Mouse (Mus musculus) forebrain, embryonic 11.5 days (tissue): ENCODE data around the gene Kcna4. TPM values are rescaled to one million over a fixed set of nuclear protein-coding genes. Genes with fewer than 3 reads are reported as not detected.

Source experiments
- ATAC-seq: fragments of 200-750 bp; cut with Nextera tagmentation; replicated peaks from 2 replicates; pipeline ENCODE4 v1.8.0; 2017; ENCODE audit warnings: moderate TSS enrichment; ENCODE audit not compliant: low FRiP score
- DNase-seq: peaks from one replicate; pipeline ENCODE4 v3.0.0-alpha.2; 2017; ENCODE audit warnings: low spot score
- H3K27ac ChIP-seq: fragments of 300-500 bp; sonication (generic); 2 replicates; pipeline ENCODE4 v1.5.1; 2014; ENCODE audit warnings: low read depth, low read length
- H3K27me3 ChIP-seq: fragments of 300-500 bp; sonication (generic); 2 replicates; pipeline ENCODE4 v1.6.1; 2014; ENCODE audit warnings: mild to moderate bottlenecking, low read length, mixed read lengths; ENCODE audit not compliant: control insufficient read depth, insufficient read depth
- H3K36me3 ChIP-seq: fragments of 300-500 bp; sonication (generic); 2 replicates; pipeline ENCODE4 v1.6.1; 2014; ENCODE audit warnings: mild to moderate bottlenecking, low read length, moderate library complexity, mixed read lengths; ENCODE audit not compliant: control insufficient read depth, insufficient read depth
- H3K4me1 ChIP-seq: fragments of 300-500 bp; sonication (generic); replicated peaks from 2 replicates; pipeline ENCODE4 v1.6.1; 2014; ENCODE audit warnings: low read length, mixed read lengths; ENCODE audit not compliant: control insufficient read depth, insufficient read depth
- H3K4me2 ChIP-seq: fragments of 300-500 bp; sonication (generic); 2 replicates; pipeline ENCODE4 v1.6.1; 2014; ENCODE audit warnings: low read depth, mild to moderate bottlenecking, low read length, moderate library complexity, mixed read lengths; ENCODE audit not compliant: severe bottlenecking
- H3K4me3 ChIP-seq: fragments of 300-500 bp; sonication (generic); 2 replicates; pipeline ENCODE4 v1.5.1; 2014; ENCODE audit warnings: low read depth, low read length
- H3K9ac ChIP-seq: fragments of 300-500 bp; sonication (generic); 2 replicates; pipeline ENCODE4 v1.6.1; 2014; ENCODE audit warnings: low read length
- H3K9me3 ChIP-seq: fragments of 300-500 bp; sonication (generic); 2 replicates; pipeline ENCODE4 v1.6.1; 2016; ENCODE audit warnings: low read length, mixed read lengths; ENCODE audit not compliant: control insufficient read depth
- WGBS: fragments of 180-500 bp; shearing (Covaris S2); extraction: QIAGEN DNeasy Blood & Tissue Kit; methylation state at CpG from one replicate; pipeline ENCODE4 v1.1.7; 2014; 5-methylcytosine and 5-hydroxymethylcytosine counted together
- polyA plus RNA-seq: library from polyadenylated mRNA; unstranded; fragments of >200 nt; fragmentation: Nextera tagmentation; extraction: Ambion mirVana; gene quantifications from 2 replicates; pipeline ENCODE4 v1.2.1, GENCODE M21; 2014

Kcna4 gene
- polyA plus RNA-seq, 1 experiment from 2014 or later = 0.21 TPM

DNA sequence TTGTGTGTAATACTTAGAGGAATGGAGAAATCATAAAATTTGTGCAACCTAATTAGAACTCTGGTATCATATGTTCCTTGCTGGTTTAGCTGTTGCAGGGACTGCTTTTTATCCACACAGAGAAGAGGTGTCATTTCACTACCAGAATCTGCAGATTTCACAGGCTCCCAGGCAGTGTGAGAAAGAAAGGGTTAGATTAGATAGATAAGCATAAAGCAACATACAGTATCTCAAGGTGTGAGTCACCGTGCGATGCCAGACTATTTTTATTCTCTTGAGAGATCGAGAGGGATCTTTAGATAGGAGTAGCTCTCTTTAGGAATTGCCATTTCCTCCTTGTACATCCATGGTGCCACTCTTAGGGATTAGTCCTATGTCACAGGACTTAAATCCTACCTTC lies 14.3 kb downstream of the Kcna4 start:
- Histone ChIP-seq H3K9ac (no peak overlapping the region), H3K4me1 (no peaks in the 10 kb centered on the region), H3K9me3 (no peaks in the 10 kb centered on the region), H3K27me3 (no peaks in the 10 kb centered on the region), H3K36me3 (no peaks in the 10 kb centered on the region), H3K4me2 (no peak overlapping the region), H3K4me3 (no peak overlapping the region), H3K27ac (no peak overlapping the region)
- DNase-seq (no peak), ATAC-seq (no peak)
- WGBS = 90% methylated on average over 3 of the region's 3 CpGs

DNA sequence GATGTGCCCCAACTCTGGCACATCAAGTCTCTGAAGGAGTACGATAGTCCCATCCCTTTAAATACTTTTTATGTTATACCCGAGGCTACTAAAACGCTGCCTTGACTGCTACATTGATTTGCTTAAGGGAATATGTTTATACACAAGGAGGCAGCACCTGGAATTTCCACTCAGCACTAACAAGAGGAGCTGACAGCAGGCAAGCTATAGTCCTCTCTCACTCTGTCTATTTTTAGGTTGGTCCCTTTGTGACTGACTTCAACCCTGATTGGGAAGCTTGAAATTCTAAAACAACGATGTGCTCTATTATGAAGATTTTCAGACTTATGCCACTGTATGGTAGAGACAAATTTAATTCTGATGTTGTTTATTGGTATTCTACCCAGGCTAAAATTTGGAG lies 15.6 kb downstream of the Kcna4 start:
- H3K9ac ChIP-seq = no peak overlapping the region
- 82% methylated on average over 4 of the region's 4 CpGs for WGBS
- no peaks in the 10 kb centered on the region for H3K36me3 ChIP-seq
- no peaks in the 10 kb centered on the region for H3K27me3 ChIP-seq
- no peak overlapping the region for H3K4me3 ChIP-seq
- H3K4me1 ChIP-seq = no peaks in the 10 kb centered on the region
- ATAC-seq (no peak), DNase-seq (no peak)
- no peak overlapping the region for H3K27ac ChIP-seq
- no peaks in the 10 kb centered on the region for H3K9me3 ChIP-seq
- no peak overlapping the region for H3K4me2 ChIP-seq

GRCm38 (mm10) chr2:107318636-107319035 lies 28.2 kb downstream of the Kcna4 start:
- ATAC-seq = no peak
- no peak overlapping the region for H3K9ac ChIP-seq

DNA sequence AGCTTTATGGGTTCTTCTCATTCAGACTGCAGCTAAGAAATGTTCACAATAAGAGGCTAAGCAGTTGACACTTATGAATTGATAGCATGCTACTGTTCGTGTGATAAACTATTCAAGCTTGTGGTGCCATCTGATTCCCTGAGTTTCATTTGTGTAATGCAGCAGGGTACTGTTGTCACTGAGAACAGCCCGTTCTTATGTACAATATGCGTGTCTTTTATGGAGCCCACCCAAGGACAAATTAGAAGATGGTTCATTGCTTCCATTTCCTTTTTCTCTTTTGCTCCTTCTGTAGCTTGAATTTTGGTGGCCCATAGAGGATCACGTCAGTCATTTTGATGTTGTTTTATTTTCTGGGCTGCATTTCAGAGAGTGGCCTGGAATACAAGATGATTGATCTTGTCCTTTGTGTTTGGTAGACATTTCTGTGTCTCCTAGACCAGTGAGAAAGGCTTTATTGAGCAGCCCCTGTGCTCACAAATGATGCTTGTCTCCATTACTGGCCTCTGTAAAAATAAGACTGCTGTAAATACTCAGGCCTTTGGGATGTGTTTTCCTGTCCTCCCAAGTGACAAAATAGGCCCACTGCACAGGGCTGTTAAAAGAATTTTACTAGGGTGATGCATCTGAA lies 31.3 kb downstream of the Kcna4 start:
- ATAC-seq = no peak; the same call in 1 of the 2 replicates
- H3K4me1 ChIP-seq = no peaks in the 10 kb centered on the region
- no peak for DNase-seq
- H3K27me3 ChIP-seq = no peaks in the 10 kb centered on the region
- no peak overlapping the region for H3K4me2 ChIP-seq
- no peak overlapping the region for H3K9ac ChIP-seq
- no peak overlapping the region for H3K27ac ChIP-seq
- 43% methylated on average over 4 of the region's 4 CpGs for WGBS
- no peaks in the 10 kb centered on the region for H3K9me3 ChIP-seq
- H3K36me3 ChIP-seq = no peaks in the 10 kb centered on the region
- H3K4me3 ChIP-seq = no peak overlapping the region

More at GRCm38 (mm10) chr2:107318636-107319035, 28.2 kb downstream of the Kcna4 start:
- no peak overlapping the region for H3K27ac ChIP-seq
- H3K4me1 ChIP-seq = no peaks in the 10 kb centered on the region
- no peak overlapping the region for H3K4me3 ChIP-seq
- H3K4me2 ChIP-seq = no peak overlapping the region
- no peaks in the 10 kb centered on the region for H3K9me3 ChIP-seq
- H3K36me3 ChIP-seq = no peaks in the 10 kb centered on the region
- no peaks in the 10 kb centered on the region for H3K27me3 ChIP-seq
- no peak for DNase-seq

DNA sequence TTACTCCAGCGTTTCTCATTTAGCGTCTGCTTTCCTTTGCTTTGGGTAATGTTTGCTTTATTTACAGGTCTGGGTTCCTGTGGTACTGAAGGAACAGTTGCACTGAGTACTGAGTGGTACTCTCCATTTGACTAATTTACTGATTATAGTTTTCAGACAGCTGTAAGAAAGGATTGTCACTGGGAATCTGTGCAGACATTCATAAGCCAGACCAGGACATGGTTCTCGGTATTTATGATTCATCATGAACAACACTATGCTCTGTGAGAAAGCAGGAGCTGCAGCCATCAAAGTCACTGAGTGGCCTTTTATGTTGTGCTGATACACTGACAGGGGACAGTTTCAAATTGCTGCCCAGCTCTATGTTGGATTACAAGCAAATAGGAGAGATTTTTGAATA lies 33.7 kb downstream of the Kcna4 start:
- no peak overlapping the region for H3K9ac ChIP-seq
- no peaks in the 10 kb centered on the region for H3K4me1 ChIP-seq
- H3K9me3 ChIP-seq = no peaks in the 10 kb centered on the region
- H3K27ac ChIP-seq = no peak overlapping the region
- no peak for DNase-seq
- no peak overlapping the region for H3K4me3 ChIP-seq
- WGBS = 90% methylated on average over 3 of the region's 3 CpGs
- no peaks in the 10 kb centered on the region for H3K27me3 ChIP-seq
- no peak for ATAC-seq
- no peaks in the 10 kb centered on the region for H3K36me3 ChIP-seq
- no peak overlapping the region for H3K4me2 ChIP-seq

DNA sequence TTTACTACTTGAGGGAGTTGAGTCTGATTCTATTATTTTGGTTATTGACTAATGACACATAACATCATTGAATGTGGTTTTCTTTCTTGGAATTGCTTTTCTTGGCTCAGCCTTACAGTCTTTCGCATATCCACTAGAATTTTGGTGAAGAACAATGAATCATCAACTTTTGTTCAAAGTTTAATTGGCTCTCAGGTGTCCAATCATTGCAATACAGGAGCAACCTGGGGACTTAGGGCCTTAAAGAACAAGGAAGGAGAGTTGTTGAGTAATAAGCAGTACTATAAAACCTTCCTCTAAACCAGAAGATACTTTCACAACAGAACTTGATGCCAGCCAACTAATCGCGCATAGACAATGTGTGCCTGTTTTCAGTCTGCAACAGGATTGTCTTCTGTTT lies 36.8 kb downstream of the Kcna4 start:
- Histone ChIP-seq H3K27ac (no peak overlapping the region), H3K9me3 (no peaks in the 10 kb centered on the region), H3K4me1 (no peaks in the 10 kb centered on the region), H3K4me3 (no peak overlapping the region), H3K4me2 (no peak overlapping the region), H3K36me3 (no peaks in the 10 kb centered on the region), H3K9ac (no peak overlapping the region), H3K27me3 (no peaks in the 10 kb centered on the region)
- 86% methylated on average over 3 of the region's 3 CpGs for WGBS
- no peak for DNase-seq
- no peak for ATAC-seq

- Histone ChIP-seq H3K36me3 (no peaks in the 10 kb centered on the region), H3K27me3 (no peaks in the 10 kb centered on the region), H3K4me2 (no peak overlapping the region), H3K27ac (no peak overlapping the region), H3K9me3 (no peaks in the 10 kb centered on the region), H3K4me3 (no peak overlapping the region), H3K4me1 (no peaks in the 10 kb centered on the region), H3K9ac (no peak overlapping the region)
- no peak for ATAC-seq
- 94% methylated on average over 3 of the region's 3 CpGs for WGBS
- DNase-seq = no peak
Observed at GRCm38 (mm10) chr2:107341291-107341690, 50.9 kb downstream of the Kcna4 start.

DNA sequence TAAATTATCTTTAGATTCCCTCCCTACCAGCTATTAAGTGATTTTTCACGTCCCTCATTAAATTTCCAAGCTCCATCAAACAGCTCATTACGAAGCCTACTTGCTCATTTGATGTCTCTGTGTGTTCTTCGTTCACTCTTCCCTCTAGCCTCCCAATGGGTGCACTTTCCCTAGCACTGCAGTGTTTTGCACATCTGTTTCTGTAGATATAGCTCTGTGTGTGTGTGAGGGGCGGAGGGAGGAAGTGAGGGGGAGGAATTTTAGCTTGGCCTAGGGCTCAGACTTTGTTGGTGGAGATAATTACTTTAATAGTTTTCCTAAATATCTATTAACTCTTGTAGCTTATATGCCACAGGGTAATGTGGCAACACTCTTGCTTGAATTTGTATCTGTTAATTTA lies 54.4 kb downstream of the Kcna4 start:
- Histone ChIP-seq H3K9me3 (no peaks in the 10 kb centered on the region), H3K4me1 (no peaks in the 10 kb centered on the region), H3K36me3 (no peaks in the 10 kb centered on the region), H3K9ac (no peak overlapping the region), H3K4me2 (no peak overlapping the region), H3K27ac (no peak overlapping the region), H3K4me3 (no peak overlapping the region), H3K27me3 (no peaks in the 10 kb centered on the region)
- ATAC-seq = no peak
- no peak for DNase-seq
- 68% methylated on average over 4 of the region's 4 CpGs for WGBS

- Histone ChIP-seq H3K36me3 (no peaks in the 10 kb centered on the region), H3K4me3 (no peak overlapping the region), H3K27me3 (no peaks in the 10 kb centered on the region), H3K9me3 (no peaks in the 10 kb centered on the region), H3K4me1 (no peaks in the 10 kb centered on the region), H3K9ac (no peak overlapping the region), H3K4me2 (no peak overlapping the region), H3K27ac (no peak overlapping the region)
- no peak for ATAC-seq
- 70% methylated on average over 4 of the region's 4 CpGs for WGBS
- DNase-seq = no peak
Observed at GRCm38 (mm10) chr2:107345299-107345698, 54.9 kb downstream of the Kcna4 start.
